Mouse (Mus musculus) neural tube, embryonic 13.5 days (tissue): ENCODE data around the gene Pdzrn3. TPM values are rescaled to one million over a fixed set of nuclear protein-coding genes. Genes with fewer than 3 reads are reported as not detected.

Source experiments
- ATAC-seq: fragments of 200-750 bp; cut with Nextera tagmentation; 2 replicates; pipeline ENCODE4 v1.8.0; 2017; ENCODE audit warnings: low read depth, mild to moderate bottlenecking, moderate TSS enrichment, moderate library complexity
- H3K27ac ChIP-seq: fragments of 300-500 bp; sonication (generic); replicated peaks from 2 replicates; pipeline ENCODE4 v1.5.1; 2015; ENCODE audit warnings: moderate library complexity, mild to moderate bottlenecking, inconsistent platforms
- H3K27me3 ChIP-seq: fragments of 300-500 bp; sonication (generic); 2 replicates; pipeline ENCODE4 v1.6.1; 2015; ENCODE audit warnings: mild to moderate bottlenecking, inconsistent platforms
- H3K36me3 ChIP-seq: fragments of 300-500 bp; sonication (generic); 2 replicates; pipeline ENCODE4 v1.6.1; 2015; ENCODE audit warnings: mild to moderate bottlenecking, inconsistent platforms
- H3K4me1 ChIP-seq: fragments of 300-500 bp; sonication (generic); replicated peaks from 2 replicates; pipeline ENCODE4 v1.6.1; 2015; ENCODE audit warnings: inconsistent platforms
- H3K4me2 ChIP-seq: fragments of 300-500 bp; sonication (generic); 2 replicates; pipeline ENCODE4 v1.6.1; 2015; ENCODE audit warnings: inconsistent platforms, mild to moderate bottlenecking, moderate library complexity
- H3K4me3 ChIP-seq: fragments of 300-500 bp; sonication (generic); 2 replicates; pipeline ENCODE4 v1.5.1; 2015; ENCODE audit warnings: mild to moderate bottlenecking, inconsistent platforms
- H3K9ac ChIP-seq: fragments of 300-500 bp; sonication (generic); 2 replicates; pipeline ENCODE4 v1.6.1; 2015; ENCODE audit warnings: moderate library complexity, mild to moderate bottlenecking, inconsistent platforms
- H3K9me3 ChIP-seq: fragments of 300-500 bp; sonication (generic); 2 replicates; pipeline ENCODE4 v1.6.1; 2016; ENCODE audit warnings: inconsistent platforms
- WGBS: fragments of 180-500 bp; shearing (Covaris S2); methylation state at CpG from one replicate; pipeline ENCODE4 v1.1.7; 2015; 5-methylcytosine and 5-hydroxymethylcytosine counted together
- polyA plus RNA-seq: library from polyadenylated mRNA; unstranded; fragments of >200 nt; fragmentation: Nextera tagmentation; extraction: Ambion mirVana; gene quantifications from 2 replicates; pipeline ENCODE4 v1.2.1, GENCODE M21; 2015

Gene Pdzrn3
- polyA plus RNA-seq, 1 experiment from 2014 or later: 25.5 TPM

DNA sequence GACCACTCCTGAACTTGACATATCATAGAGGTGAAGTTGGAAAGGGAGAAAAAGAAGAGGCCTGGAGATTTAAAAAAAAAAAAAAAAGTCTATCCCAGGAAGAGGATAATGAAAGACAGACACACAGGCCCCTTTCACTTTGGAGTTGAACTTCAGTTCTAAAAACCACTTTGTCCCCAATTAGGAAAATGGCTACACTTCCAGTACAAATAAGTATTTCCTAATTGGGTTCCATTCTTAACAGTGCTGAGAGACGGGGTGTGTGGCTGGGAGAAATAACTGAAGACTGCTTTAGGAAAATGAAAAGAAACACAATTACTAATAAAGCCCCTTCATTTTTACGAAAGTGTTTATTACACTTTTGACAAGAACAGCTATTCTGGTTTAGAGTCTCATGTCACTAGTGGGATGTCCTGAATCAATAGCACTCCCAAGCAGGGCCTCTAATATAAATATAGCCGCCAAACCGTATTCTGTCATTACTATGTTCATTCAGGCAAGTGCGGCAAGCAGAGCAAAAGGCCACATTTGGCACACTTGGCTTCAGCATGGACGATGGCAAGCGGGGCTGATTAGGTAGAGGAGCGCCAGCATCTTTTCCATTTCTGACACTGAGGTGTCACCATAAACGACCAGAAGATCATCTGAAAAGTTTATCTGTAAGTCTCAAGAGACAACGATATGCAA is 39.7 kb downstream of the Pdzrn3 start:
- Histone ChIP-seq H3K4me3 (no peak overlapping the region), H3K4me1 (peaks cover 7% of the 10 kb centered on the region; the same call in 1 of the 2 replicates), H3K36me3 (no peaks in the 10 kb centered on the region), H3K27me3 (no peaks in the 10 kb centered on the region), H3K9ac (no peak overlapping the region), H3K4me2 (no peak overlapping the region), H3K27ac (no peak overlapping the region), H3K9me3 (no peaks in the 10 kb centered on the region)
- 86% methylated on average over 10 of the region's 10 CpGs for WGBS
- ATAC-seq: no peak

DNA sequence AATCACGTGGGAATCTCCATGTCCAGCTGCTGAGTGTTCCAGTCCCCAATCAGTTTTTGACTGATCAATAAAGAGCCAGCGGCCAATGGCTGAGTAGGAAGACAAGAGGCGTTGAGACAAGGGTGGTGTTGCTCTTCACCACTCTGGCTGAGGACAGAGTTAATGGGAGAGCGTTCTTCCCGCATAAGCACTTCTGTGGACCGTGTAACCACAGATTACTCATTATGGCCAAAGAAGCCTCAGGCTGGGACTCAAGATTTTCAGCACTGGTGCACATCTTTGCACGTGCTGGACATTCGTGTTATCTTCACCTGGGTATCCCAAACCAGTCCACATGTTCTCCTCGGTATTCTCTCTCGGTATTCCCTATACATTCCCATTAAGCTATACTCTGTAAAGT is 41.0 kb downstream of the Pdzrn3 start:
- no peak for ATAC-seq
- Histone ChIP-seq H3K27me3 (no peaks in the 10 kb centered on the region), H3K36me3 (no peaks in the 10 kb centered on the region), H3K4me2 (no peak overlapping the region), H3K9ac (no peak overlapping the region), H3K4me3 (no peak overlapping the region), H3K4me1 (peaks cover 15% of the 10 kb centered on the region), H3K27ac (no peak overlapping the region), H3K9me3 (no peaks in the 10 kb centered on the region)
- 91% methylated on average over 10 of the region's 10 CpGs for WGBS

DNA sequence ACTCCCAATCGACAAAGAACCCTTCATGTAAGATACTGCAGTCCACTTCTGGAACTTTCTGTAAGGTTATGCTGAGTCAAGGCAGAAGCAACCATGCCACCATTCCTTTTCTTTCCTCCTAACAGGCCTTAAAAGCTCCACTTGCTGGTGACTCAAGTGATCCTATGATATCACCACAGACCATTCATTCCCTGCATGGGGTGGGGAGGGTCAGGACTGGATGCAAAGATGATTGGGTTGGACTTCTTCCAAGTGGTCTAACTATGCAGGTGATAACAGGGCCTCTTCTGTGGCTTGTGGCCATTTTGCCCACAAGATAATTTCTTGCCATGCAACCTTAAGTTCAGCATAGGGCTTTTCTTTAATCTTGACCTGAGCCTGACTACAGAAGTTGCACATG is 42.0 kb downstream of the Pdzrn3 start:
- H3K27me3 ChIP-seq: no peaks in the 10 kb centered on the region
- 94% methylated on average over 1 of the region's 1 CpGs for WGBS
- peaks cover 22% of the 10 kb centered on the region for H3K4me1 ChIP-seq
- H3K9ac ChIP-seq: no peak overlapping the region
- H3K27ac ChIP-seq: no peak overlapping the region
- H3K36me3 ChIP-seq: no peaks in the 10 kb centered on the region
- no peaks in the 10 kb centered on the region for H3K9me3 ChIP-seq
- ATAC-seq: no peak
- no peak overlapping the region for H3K4me2 ChIP-seq
- H3K4me3 ChIP-seq: no peak overlapping the region

DNA sequence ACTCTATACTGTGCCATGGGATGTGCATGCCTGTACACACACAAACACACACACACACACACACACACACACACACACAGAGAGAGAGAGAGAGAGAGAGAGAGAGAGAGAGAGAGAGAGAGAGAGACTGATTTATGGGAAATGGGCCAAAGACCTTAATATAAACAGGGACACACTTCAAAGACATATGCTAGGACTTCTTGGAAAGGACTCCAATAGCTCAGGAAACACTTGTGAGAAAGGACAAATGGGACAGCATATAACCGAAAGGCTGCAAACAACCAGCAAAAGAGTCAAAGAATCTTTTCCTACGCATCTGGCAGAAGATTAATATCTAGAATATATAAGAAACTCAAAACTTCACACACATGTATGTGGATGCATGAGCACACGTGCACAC is 43.2 kb downstream of the Pdzrn3 start:
- WGBS: 87% methylated on average over 3 of the region's 3 CpGs
- no peaks in the 10 kb centered on the region for H3K27me3 ChIP-seq
- no peak overlapping the region for H3K9ac ChIP-seq
- no peak for ATAC-seq
- peaks cover 31% of the 10 kb centered on the region for H3K4me1 ChIP-seq
- H3K36me3 ChIP-seq: no peaks in the 10 kb centered on the region
- no peak overlapping the region for H3K27ac ChIP-seq
- H3K4me2 ChIP-seq: no peak overlapping the region
- H3K4me3 ChIP-seq: no peak overlapping the region
- no peaks in the 10 kb centered on the region for H3K9me3 ChIP-seq

DNA sequence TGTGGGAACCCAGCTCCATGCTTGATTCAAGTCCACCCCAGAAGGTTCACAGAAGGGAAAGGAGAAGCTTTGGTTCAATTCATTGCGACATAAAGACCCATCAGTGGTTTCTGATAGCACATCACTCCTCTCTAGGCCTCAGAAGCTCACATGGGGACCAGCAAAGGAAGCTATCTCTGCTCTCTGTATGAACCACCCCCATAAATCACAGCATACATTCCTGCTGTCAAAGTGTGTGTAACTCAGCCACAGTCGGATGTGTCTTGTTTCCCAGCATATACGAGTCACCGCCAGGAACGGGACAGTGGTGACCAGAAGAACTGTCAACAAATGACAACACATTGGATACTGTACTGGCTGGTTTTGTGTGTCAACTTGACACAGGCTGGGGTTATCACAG is 47.3 kb downstream of the Pdzrn3 start:
- H3K27ac ChIP-seq: no peak overlapping the region
- H3K9me3 ChIP-seq: no peaks in the 10 kb centered on the region
- 63% methylated on average over 5 of the region's 5 CpGs for WGBS
- H3K27me3 ChIP-seq: no peaks in the 10 kb centered on the region
- H3K9ac ChIP-seq: no peak overlapping the region
- H3K4me3 ChIP-seq: no peak overlapping the region
- no peak for ATAC-seq
- H3K4me1 ChIP-seq: peaks cover 42% of the 10 kb centered on the region
- no peaks in the 10 kb centered on the region for H3K36me3 ChIP-seq
- H3K4me2 ChIP-seq: no peak overlapping the region

DNA sequence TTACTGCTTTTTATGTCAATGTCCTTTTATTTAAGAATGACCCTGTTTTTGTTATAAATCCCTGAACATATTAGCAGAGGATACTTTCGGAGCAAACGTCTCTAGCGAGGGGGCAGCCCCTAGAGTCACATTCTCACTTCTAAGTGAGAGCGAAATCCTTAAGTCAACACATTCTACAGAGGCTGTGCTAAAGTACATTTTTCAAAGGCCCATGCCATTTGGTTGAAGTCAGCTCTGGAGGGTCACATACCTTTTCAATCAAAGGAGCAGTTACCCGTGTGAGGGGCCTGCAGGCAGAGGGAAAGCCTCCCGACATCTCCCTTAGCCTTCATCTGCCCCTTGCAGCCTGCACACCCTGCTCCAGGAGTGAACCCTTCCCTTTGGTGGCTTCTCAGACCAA is 48.2 kb downstream of the Pdzrn3 start:
- peaks cover 43% of the 10 kb centered on the region for H3K4me1 ChIP-seq
- H3K9ac ChIP-seq: no peak overlapping the region
- ATAC-seq: no peak
- H3K36me3 ChIP-seq: no peaks in the 10 kb centered on the region
- no peak overlapping the region for H3K4me2 ChIP-seq
- H3K27me3 ChIP-seq: no peaks in the 10 kb centered on the region
- 29% methylated on average over 6 of the region's 6 CpGs for WGBS
- no peak overlapping the region for H3K27ac ChIP-seq
- no peak overlapping the region for H3K4me3 ChIP-seq
- no peaks in the 10 kb centered on the region for H3K9me3 ChIP-seq

DNA sequence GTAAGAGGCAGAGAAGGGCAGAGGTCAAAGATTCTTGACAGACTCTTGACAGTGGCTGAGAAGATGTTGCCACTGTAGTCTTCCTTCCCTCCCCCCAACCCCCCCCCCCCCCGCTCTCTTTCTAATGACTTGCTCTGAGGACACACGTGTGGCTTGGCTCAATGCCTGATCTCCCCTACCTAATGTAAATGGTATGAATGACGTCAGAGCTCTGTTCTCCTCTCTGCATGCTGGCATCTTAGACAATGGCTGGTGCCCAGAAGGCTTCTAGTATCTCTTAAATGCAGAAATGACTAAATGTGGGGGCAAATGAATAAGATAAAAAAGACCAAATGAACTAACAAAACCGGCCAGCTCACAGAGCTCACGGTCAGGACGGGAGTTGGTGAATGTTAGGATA is 49.2 kb downstream of the Pdzrn3 start:
- H3K4me1 ChIP-seq: peaks cover 41% of the 10 kb centered on the region
- H3K27ac ChIP-seq: no peak overlapping the region
- H3K4me3 ChIP-seq: no peak overlapping the region
- H3K9ac ChIP-seq: no peak overlapping the region
- H3K9me3 ChIP-seq: no peaks in the 10 kb centered on the region
- ATAC-seq: no peak
- WGBS: 53% methylated on average over 6 of the region's 6 CpGs
- no peaks in the 10 kb centered on the region for H3K27me3 ChIP-seq
- no peaks in the 10 kb centered on the region for H3K36me3 ChIP-seq
- no peak overlapping the region for H3K4me2 ChIP-seq

DNA sequence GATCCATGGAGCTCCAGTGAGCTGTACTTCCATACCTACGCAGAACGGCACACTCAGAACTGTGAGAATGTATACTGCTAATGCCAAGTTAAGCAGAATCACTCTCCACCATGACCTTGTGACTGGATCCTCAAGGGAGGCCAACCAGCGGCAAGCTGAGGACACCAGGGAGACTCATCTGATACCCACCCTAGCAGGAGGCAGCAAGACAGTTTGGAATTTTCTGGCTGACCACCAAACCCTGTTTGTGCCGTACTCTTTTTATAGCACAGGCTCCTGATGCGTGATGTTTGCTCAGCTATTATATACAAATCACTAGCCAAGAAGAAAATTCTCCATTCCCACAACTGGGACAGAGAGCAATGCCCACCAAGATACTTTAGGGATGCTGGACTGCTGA is 50.0 kb downstream of the Pdzrn3 start:
- WGBS: 87% methylated on average over 5 of the region's 5 CpGs
- Histone ChIP-seq H3K27me3 (no peaks in the 10 kb centered on the region), H3K4me3 (no peak overlapping the region), H3K4me2 (no peak overlapping the region), H3K9ac (no peak overlapping the region), H3K27ac (no peak overlapping the region), H3K36me3 (no peaks in the 10 kb centered on the region), H3K9me3 (no peaks in the 10 kb centered on the region), H3K4me1 (peaks cover 35% of the 10 kb centered on the region)
- no peak for ATAC-seq

DNA sequence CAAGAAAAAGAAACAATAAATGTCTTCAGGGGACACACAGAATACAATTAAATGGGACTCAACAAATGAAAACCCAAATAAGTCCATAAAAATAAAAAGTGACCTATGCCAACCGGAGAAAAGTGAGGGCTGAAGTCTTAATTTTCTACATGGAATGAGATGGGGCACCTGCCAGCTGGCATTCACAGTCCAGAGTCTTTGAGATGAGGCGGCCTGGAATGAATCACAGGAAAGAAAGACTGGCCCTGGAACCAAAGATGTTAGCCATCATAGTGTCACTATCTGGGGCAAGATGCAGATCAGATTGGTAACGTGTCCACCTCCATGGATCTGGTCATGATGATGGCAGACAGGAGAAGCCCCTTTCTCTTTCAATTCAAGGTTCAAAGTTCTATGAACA is 50.5 kb downstream of the Pdzrn3 start:
- H3K4me3 ChIP-seq: no peak overlapping the region
- no peaks in the 10 kb centered on the region for H3K36me3 ChIP-seq
- no peak for ATAC-seq
- 90% methylated on average over 3 of the region's 3 CpGs for WGBS
- no peaks in the 10 kb centered on the region for H3K9me3 ChIP-seq
- H3K27ac ChIP-seq: no peak overlapping the region
- peaks cover 33% of the 10 kb centered on the region for H3K4me1 ChIP-seq
- H3K9ac ChIP-seq: no peak overlapping the region
- H3K27me3 ChIP-seq: no peaks in the 10 kb centered on the region
- H3K4me2 ChIP-seq: no peak overlapping the region

DNA sequence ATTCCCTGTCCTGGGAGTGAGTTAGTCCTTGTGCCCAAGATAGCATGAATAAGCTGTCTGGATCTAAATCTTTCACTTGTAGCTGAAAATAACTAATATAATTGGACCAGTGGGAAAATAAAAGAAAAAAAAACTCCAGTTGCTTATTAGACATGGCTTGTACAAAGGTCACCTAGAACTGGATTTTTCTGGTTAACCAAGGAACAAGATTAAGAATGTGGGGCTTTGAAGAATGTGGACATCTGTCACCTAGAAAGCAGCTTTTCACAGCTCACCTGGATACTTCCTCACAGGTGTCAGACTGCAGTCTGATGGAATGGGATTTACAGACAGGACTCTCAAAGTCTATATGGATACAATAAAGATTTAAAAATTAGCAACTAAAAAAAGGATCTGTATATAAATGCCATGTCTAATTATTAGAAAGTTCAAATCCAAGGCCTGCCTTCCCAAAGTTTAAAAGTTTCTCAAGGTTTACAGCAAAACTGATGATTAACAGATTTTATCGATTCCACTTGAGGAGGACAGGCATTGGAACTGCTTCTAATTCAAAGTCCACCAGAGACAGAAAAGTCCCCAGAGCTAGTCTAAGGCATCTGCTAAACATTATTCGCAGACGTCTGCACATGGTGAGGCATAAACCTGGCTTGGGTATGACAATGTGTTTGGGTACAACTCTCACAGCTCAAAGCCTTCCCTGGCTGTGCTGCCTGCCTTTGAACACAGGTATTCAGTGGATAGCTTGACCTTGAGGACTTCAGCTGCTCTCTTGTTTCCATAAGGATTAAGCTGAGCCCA is 51.7 kb downstream of the Pdzrn3 start:
- 95% methylated on average over 3 of the region's 3 CpGs for WGBS
- Histone ChIP-seq H3K36me3 (no peaks in the 10 kb centered on the region), H3K9ac (no peak overlapping the region), H3K4me1 (peaks cover 22% of the 10 kb centered on the region; the same call in 1 of the 2 replicates), H3K4me3 (no peak overlapping the region), H3K4me2 (no peak overlapping the region), H3K27ac (no peak overlapping the region), H3K27me3 (no peaks in the 10 kb centered on the region), H3K9me3 (no peaks in the 10 kb centered on the region)
- ATAC-seq: no peak

DNA sequence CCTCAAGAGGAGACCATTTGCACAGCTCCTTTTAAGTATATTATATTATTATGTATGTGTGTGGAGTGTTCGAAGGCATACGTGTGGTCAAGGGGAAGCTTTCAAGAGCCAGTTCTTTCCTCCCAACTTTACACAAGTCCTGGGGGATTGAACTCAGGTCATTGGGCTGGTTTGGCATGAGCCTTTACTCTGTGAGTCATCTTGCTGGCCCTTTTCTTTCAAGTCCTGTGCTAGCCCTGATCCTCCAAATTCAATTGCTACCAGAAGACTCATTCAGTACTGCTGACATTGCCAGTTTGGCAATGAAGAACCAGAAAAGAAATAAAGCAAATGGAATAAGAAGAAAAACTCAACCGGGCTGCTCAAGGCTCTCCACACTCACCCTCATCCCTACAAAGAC is 55.1 kb downstream of the Pdzrn3 start:
- no peak overlapping the region for H3K4me2 ChIP-seq
- ATAC-seq: no peak
- no peak overlapping the region for H3K4me3 ChIP-seq
- H3K4me1 ChIP-seq: peaks cover 17% of the 10 kb centered on the region
- H3K27me3 ChIP-seq: no peaks in the 10 kb centered on the region
- WGBS: 92% methylated on average over 3 of the region's 3 CpGs
- H3K9me3 ChIP-seq: no peaks in the 10 kb centered on the region
- no peaks in the 10 kb centered on the region for H3K36me3 ChIP-seq
- no peak overlapping the region for H3K27ac ChIP-seq
- no peak overlapping the region for H3K9ac ChIP-seq

DNA sequence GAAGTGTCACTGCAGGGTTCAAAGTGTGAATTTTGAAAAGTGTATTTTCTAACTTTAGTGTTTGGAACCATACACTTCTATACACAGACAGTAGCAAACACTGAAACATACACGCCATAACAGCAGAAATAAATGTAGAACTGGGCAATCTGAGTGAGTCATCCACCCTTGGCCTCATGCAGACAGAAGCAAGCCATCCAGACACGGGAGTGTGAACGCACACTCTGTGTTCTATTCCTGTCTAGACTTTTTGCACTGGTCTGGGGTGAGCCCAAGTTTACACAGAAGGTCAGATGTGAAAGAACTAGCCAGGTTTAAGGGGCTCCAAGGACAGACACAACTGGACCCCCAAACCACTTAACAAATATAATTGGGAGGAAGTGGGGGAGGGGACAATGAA is 57.3 kb downstream of the Pdzrn3 start:
- Histone ChIP-seq H3K9me3 (no peaks in the 10 kb centered on the region), H3K27ac (no peak overlapping the region), H3K4me2 (no peak overlapping the region), H3K9ac (no peak overlapping the region), H3K4me3 (no peak overlapping the region), H3K27me3 (no peaks in the 10 kb centered on the region), H3K36me3 (no peaks in the 10 kb centered on the region), H3K4me1 (peaks cover 22% of the 10 kb centered on the region)
- ATAC-seq: no peak
- 85% methylated on average over 3 of the region's 3 CpGs for WGBS
